Mouse (Mus musculus): ENCODE data around the gene Mrpl51. TPM values are rescaled to one million over a fixed set of nuclear protein-coding genes. Genes with fewer than 3 reads are reported as not detected.
A peak's percentile ranks its signal among the peaks of the same experiment; 100 is the strongest.

Gene Mrpl51
- total RNA-seq (2022), result 100 to 1,000 TPM; 155 to 179 (median 167) TPM

GRCm38 (mm10) chr6:125191332-125192015, at the start of gene Mrpl51, which contains the start of gene Ncapd2:
Mrpl51 (plus strand) TSS chr6:125191801.
Ncapd2 (minus strand) TSS chr6:125191701.
- peak; percentile 95 for DNase-seq

- DNase-seq, result no peak
Observed at GRCm38 (mm10) chr6:125142436-125142835, 49.2 kb upstream of the Mrpl51 start.

GRCm38 (mm10) chr6:125143128-125143527, 48.5 kb upstream of the Mrpl51 start:
- DNase-seq, result no peak

GRCm38 (mm10) chr6:125143904-125144303, 47.7 kb upstream of the Mrpl51 start:
- DNase-seq, result no peak

GRCm38 (mm10) chr6:125145001-125145400, 46.6 kb upstream of the Mrpl51 start, which contains the start of gene Iffo1:
Iffo1 (plus strand) TSS chr6:125145241.
- peak; percentile 91 for DNase-seq

- no peak for DNase-seq
Observed at GRCm38 (mm10) chr6:125145479-125145951, 46.1 kb upstream of the Mrpl51 start.

- no peak for DNase-seq
Observed at GRCm38 (mm10) chr6:125146148-125146547, 45.5 kb upstream of the Mrpl51 start.

- DNase-seq, result no peak
Observed at GRCm38 (mm10) chr6:125146797-125147196, 44.8 kb upstream of the Mrpl51 start.

GRCm38 (mm10) chr6:125147329-125147728, 44.3 kb upstream of the Mrpl51 start:
- DNase-seq, result no peak

GRCm38 (mm10) chr6:125148251-125148925, 43.2 kb upstream of the Mrpl51 start:
- DNase-seq, result no peak

GRCm38 (mm10) chr6:125148926-125149568, 42.6 kb upstream of the Mrpl51 start:
- no peak for DNase-seq

GRCm38 (mm10) chr6:125149569-125149950, 42.0 kb upstream of the Mrpl51 start:
- no peak for DNase-seq

GRCm38 (mm10) chr6:125152212-125153017, 39.2 kb upstream of the Mrpl51 start:
- DNase-seq, result no peak

GRCm38 (mm10) chr6:125153018-125153389, 38.6 kb upstream of the Mrpl51 start:
- DNase-seq, result no peak

- no peak for DNase-seq
Observed at GRCm38 (mm10) chr6:125153682-125154081, 37.9 kb upstream of the Mrpl51 start.

- no peak for DNase-seq
Observed at GRCm38 (mm10) chr6:125154550-125154949, 37.1 kb upstream of the Mrpl51 start.

- no peak for DNase-seq
Observed at GRCm38 (mm10) chr6:125155262-125155661, 36.3 kb upstream of the Mrpl51 start.

GRCm38 (mm10) chr6:125156491-125156890, 35.1 kb upstream of the Mrpl51 start:
- DNase-seq, result no peak

- DNase-seq, result no peak
Observed at GRCm38 (mm10) chr6:125156903-125157614, 34.5 kb upstream of the Mrpl51 start.

GRCm38 (mm10) chr6:125158944-125159492, 32.6 kb upstream of the Mrpl51 start:
- DNase-seq, result no peak

GRCm38 (mm10) chr6:125159773-125160557, 31.6 kb upstream of the Mrpl51 start:
- no peak for DNase-seq
